ENCODE assay signal across 8 mouse cellular contexts in genomic region chr7:111069439-111070166, GRCm38 (mm10). TPM values are rescaled to one million over a fixed set of nuclear protein-coding genes. Genes with fewer than 3 reads are reported as not detected.
DNase-seq lines count a peak whose midpoint lies in the region; ATAC-seq and TF ChIP-seq lines count a peak whose summit lies in the region.
"Had no signal": no experiment of that assay in that cellular context is flagged by ENCODE, and none has a peak within 500 bp of the region (broad histone marks: within the 10 kb centered on the region; RNA-seq: fewer than 3 reads in every experiment).

No protein-coding gene starts in this region.

- ATAC-seq in midbrain, postnatal 0 days (ENCODE audit: low FRiP score), result no peak
- 0 out of 2 replicates have a peak, but pooled peaks have one; percentile 25 for ATAC-seq in embryonic facial prominence, embryonic 11.5 days (replicated peaks; ENCODE audit: insufficient number of reproducible peaks, low FRiP score, low TSS enrichment, low read depth)
- ATAC-seq in liver, embryonic 13.5 days (ENCODE audit: low read depth), result peak; percentile 46

- no peak overlapping the region for H3K27ac ChIP-seq in midbrain, embryonic 10.5 days (replicated peaks)
- H3K27ac ChIP-seq in midbrain, postnatal 0 days (ENCODE audit: low read depth, low read length), result no peak overlapping the region
- no peak overlapping the region for H3K27ac ChIP-seq in embryonic facial prominence, embryonic 11.5 days (replicated peaks; ENCODE audit: low read depth, low read length)
- no peak overlapping the region for H3K27ac ChIP-seq in liver, embryonic 13.5 days

- 95% methylated on average over 7 of the region's 7 CpGs for WGBS in midbrain, embryonic 10.5 days
- WGBS in midbrain, postnatal 0 days, result 93% methylated on average over 7 of the region's 7 CpGs
- WGBS in embryonic facial prominence, embryonic 11.5 days, result 90% methylated on average over 7 of the region's 7 CpGs
- 92% methylated on average over 7 of the region's 7 CpGs for WGBS in liver, embryonic 13.5 days (ENCODE audit: insufficient replicate concordance)

- peaks cover 73% of the 10 kb centered on the region for H3K36me3 ChIP-seq in midbrain, embryonic 10.5 days
- H3K36me3 ChIP-seq in midbrain, postnatal 0 days (ENCODE audit: insufficient read depth, low read length), result peaks cover 44% of the 10 kb centered on the region
- H3K36me3 ChIP-seq in embryonic facial prominence, embryonic 11.5 days (replicated peaks; ENCODE audit: control insufficient read depth, insufficient read depth, low read depth, low read length), result peaks cover 51% of the 10 kb centered on the region
- peaks cover 70% of the 10 kb centered on the region for H3K36me3 ChIP-seq in liver, embryonic 13.5 days

- no peak overlapping the region for H3K4me2 ChIP-seq in midbrain, postnatal 0 days (ENCODE audit: low read depth, low read length, poor library complexity, severe bottlenecking)
- no peak overlapping the region for H3K4me2 ChIP-seq in embryonic facial prominence, embryonic 11.5 days (ENCODE audit: low read depth, low read length)
- no peak overlapping the region for H3K4me2 ChIP-seq in liver, embryonic 13.5 days

- peaks cover 15% of the 10 kb centered on the region for H3K9me3 ChIP-seq in midbrain, embryonic 10.5 days (replicated peaks)
- H3K9me3 ChIP-seq in midbrain, postnatal 0 days (ENCODE audit: low read length), result no peaks in the 10 kb centered on the region
- peaks cover 6% of the 10 kb centered on the region for H3K9me3 ChIP-seq in embryonic facial prominence, embryonic 11.5 days (replicated peaks; ENCODE audit: control insufficient read depth, low read length)
- H3K9me3 ChIP-seq in liver, embryonic 13.5 days (replicated peaks), result peaks cover 12% of the 10 kb centered on the region; the same call in 1 of the 2 replicates

- no peaks in the 10 kb centered on the region for H3K4me1 ChIP-seq in midbrain, embryonic 10.5 days
- no peaks in the 10 kb centered on the region for H3K4me1 ChIP-seq in midbrain, postnatal 0 days (ENCODE audit: insufficient read depth, low read length)
- H3K4me1 ChIP-seq in embryonic facial prominence, embryonic 11.5 days (ENCODE audit: control insufficient read depth, insufficient read depth, low read length), result no peaks in the 10 kb centered on the region
- no peaks in the 10 kb centered on the region for H3K4me1 ChIP-seq in liver, embryonic 13.5 days (replicated peaks)

- no peak overlapping the region for H3K9ac ChIP-seq in midbrain, postnatal 0 days (replicated peaks; ENCODE audit: low read length, poor library complexity, severe bottlenecking)
- H3K9ac ChIP-seq in embryonic facial prominence, embryonic 11.5 days (replicated peaks; ENCODE audit: low read length), result no peak overlapping the region
- H3K9ac ChIP-seq in liver, embryonic 13.5 days, result no peak overlapping the region

- H3K4me3 ChIP-seq in midbrain, embryonic 10.5 days, result no peak overlapping the region
- H3K4me3 ChIP-seq in midbrain, postnatal 0 days (ENCODE audit: low read depth, low read length), result no peak overlapping the region
- no peak overlapping the region for H3K4me3 ChIP-seq in embryonic facial prominence, embryonic 11.5 days (ENCODE audit: low read depth, low read length)
- no peak overlapping the region for H3K4me3 ChIP-seq in liver, embryonic 13.5 days (replicated peaks)

- peak; percentile 29 for DNase-seq in midbrain, embryonic 10.5 days (ENCODE audit: low spot score)
- DNase-seq in midbrain, postnatal 0 days (ENCODE audit: low spot score), result no peak
- DNase-seq in embryonic facial prominence, embryonic 11.5 days (ENCODE audit: low spot score), result no peak
- DNase-seq in liver, embryonic 13.5 days, result no peak
- no peak for DNase-seq in frontal cortex, postnatal 36 days (ENCODE audit: low spot score in 2 of 2)
- no peak for DNase-seq in natural killer cell, adult 2 months (ENCODE audit: low spot score in 2 of 2)
- no peak for DNase-seq in left cerebral cortex, adult 11 months (ENCODE audit: low spot score)
- DNase-seq: thymus, adult 2 months had no signal

- H3K27me3 ChIP-seq in midbrain, embryonic 10.5 days (ENCODE audit: low read depth, poor library complexity, severe bottlenecking), result no peaks in the 10 kb centered on the region
- no peaks in the 10 kb centered on the region for H3K27me3 ChIP-seq in midbrain, postnatal 0 days (ENCODE audit: insufficient read depth, low read length)
- no peaks in the 10 kb centered on the region for H3K27me3 ChIP-seq in embryonic facial prominence, embryonic 11.5 days (ENCODE audit: control insufficient read depth, insufficient read depth, low read length)
- no peaks in the 10 kb centered on the region for H3K27me3 ChIP-seq in liver, embryonic 13.5 days

- TF ChIP-seq CTCF in midbrain, postnatal 0 days (IDR thresholded peaks at IDR 0.05), result no peak

RNA-seq across cellular contexts. Expression of gene Eif4g2, which starts 13.2 kb away (rescaled TPM):
- 1,390 and 1,545 TPM in 2 replicates for polyA plus RNA-seq in midbrain, embryonic 10.5 days (2016; fragmentation: Nextera tagmentation; extraction: Ambion mirVana)
- 497 and 556 TPM in 2 replicates for total RNA-seq in midbrain, postnatal 0 days (2014; rRNA removed)
- polyA plus RNA-seq in midbrain, postnatal 0 days (2015; fragmentation: Nextera tagmentation; extraction: Ambion mirVana), result 804 and 868 TPM in 2 replicates
- polyA plus RNA-seq in embryonic facial prominence, embryonic 11.5 days (2014; fragmentation: Nextera tagmentation; extraction: Ambion mirVana), result 1,788 and 1,988 TPM in 2 replicates
- 429 and 601 TPM in 2 replicates for polyA plus RNA-seq in liver, embryonic 13.5 days (2015; fragmentation: Nextera tagmentation; extraction: Ambion mirVana)

RNA-seq across cellular contexts. Expression of gene Ctr9, which starts 40.9 kb away (rescaled TPM):
- 81.6 and 93.9 TPM in 2 replicates for polyA plus RNA-seq in midbrain, embryonic 10.5 days (2016; fragmentation: Nextera tagmentation; extraction: Ambion mirVana)
- total RNA-seq in midbrain, postnatal 0 days (2014; rRNA removed), result 38.7 and 50.3 TPM in 2 replicates
- 59.5 and 63.3 TPM in 2 replicates for polyA plus RNA-seq in midbrain, postnatal 0 days (2015; fragmentation: Nextera tagmentation; extraction: Ambion mirVana)
- 82.7 and 88.1 TPM in 2 replicates for polyA plus RNA-seq in embryonic facial prominence, embryonic 11.5 days (2014; fragmentation: Nextera tagmentation; extraction: Ambion mirVana)
- 29.3 and 35.6 TPM in 2 replicates for polyA plus RNA-seq in liver, embryonic 13.5 days (2015; fragmentation: Nextera tagmentation; extraction: Ambion mirVana)
